Mouse (Mus musculus) midbrain, embryonic 10.5 days (tissue): Measurements from ENCODE around the gene Drg2. TPM values are rescaled to one million over a fixed set of nuclear protein-coding genes. Genes with fewer than 3 reads are reported as not detected.

Experiments used
- DNase-seq: peaks from one replicate; pipeline ENCODE4 v3.0.0-alpha.2; 2017; ENCODE audit warnings: low spot score
- H3K27ac ChIP-seq: fragments of 300-500 bp; sonication (generic); replicated peaks from 2 replicates; pipeline ENCODE4 v1.5.1; 2016; ENCODE audit warnings: mild to moderate bottlenecking
- H3K27me3 ChIP-seq: fragments of 300-500 bp; sonication (generic); 2 replicates; pipeline ENCODE4 v1.6.1; 2016; ENCODE audit warnings: low read depth, mild to moderate bottlenecking; ENCODE audit not compliant: poor library complexity, severe bottlenecking
- H3K36me3 ChIP-seq: fragments of 300-500 bp; sonication (generic); 2 replicates; pipeline ENCODE4 v1.6.1; 2016; ENCODE audit warnings: mild to moderate bottlenecking, moderate library complexity
- H3K4me1 ChIP-seq: fragments of 300-500 bp; sonication (generic); 2 replicates; pipeline ENCODE4 v1.6.1; 2016
- H3K4me3 ChIP-seq: fragments of 300-500 bp; sonication (generic); 2 replicates; pipeline ENCODE4 v1.5.1; 2016; ENCODE audit warnings: mild to moderate bottlenecking, moderate library complexity
- H3K9me3 ChIP-seq: fragments of 300-500 bp; sonication (generic); replicated peaks from 2 replicates; pipeline ENCODE4 v1.6.1; 2016; ENCODE audit warnings: mild to moderate bottlenecking
- WGBS: fragments of 180-500 bp; shearing (Covaris S2); methylation state at CpG from one replicate; pipeline ENCODE4 v1.1.7; 2016; 5-methylcytosine and 5-hydroxymethylcytosine counted together
- polyA plus RNA-seq: library from polyadenylated mRNA; unstranded; fragments of >200 nt; fragmentation: Nextera tagmentation; extraction: Ambion mirVana; gene quantifications from 2 replicates; pipeline ENCODE4 v1.2.1, GENCODE M21; 2016

Drg2 gene
- polyA plus RNA-seq: 129 and 131 TPM in 2 replicates

DNA sequence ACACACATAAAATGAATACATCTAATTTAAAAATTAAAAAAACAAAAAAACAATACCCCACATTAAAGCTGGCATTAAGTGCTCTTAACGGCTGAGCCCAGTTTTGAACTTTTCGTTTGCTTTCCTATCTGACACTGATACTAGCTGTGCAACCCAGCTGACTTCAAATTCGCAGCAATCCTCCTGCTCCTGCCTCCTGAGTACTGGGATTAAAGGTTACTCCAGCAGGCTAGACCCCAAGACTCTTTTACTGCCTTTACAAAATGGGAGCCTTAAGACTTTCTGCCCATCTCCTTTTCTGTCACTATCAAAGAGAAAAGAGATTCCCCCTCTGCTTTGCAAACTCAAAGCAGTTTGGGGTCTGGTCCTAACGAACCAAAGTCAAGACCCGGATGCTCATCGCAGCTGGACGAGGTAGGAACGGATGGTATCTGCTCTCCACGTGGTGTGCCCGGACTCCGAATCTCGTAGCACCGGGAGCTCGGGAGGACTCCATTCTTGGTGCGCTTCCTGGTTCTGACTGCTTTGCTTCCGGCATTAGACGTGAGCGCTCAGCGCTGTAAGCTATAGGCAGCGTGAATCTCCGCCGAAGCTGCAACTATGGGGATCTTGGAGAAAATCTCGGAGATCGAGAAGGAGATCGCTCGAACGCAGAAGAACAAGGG is at the start of gene Drg2:
Gene Drg2, plus strand, starts transcription at position 512 of the 665 bp plus-strand sequence.
- DNase-seq: peak; percentile 91
- Histone ChIP-seq H3K4me3 (peak within 1 kb of the TSS; percentile 77), H3K27ac (peak within 1 kb of the TSS; percentile 82), H3K9me3 (no peaks in the 10 kb centered on the region), H3K4me1 (peaks cover 12% of the 10 kb centered on the region), H3K36me3 (peaks cover 35% of the 10 kb centered on the region), H3K27me3 (no peaks in the 10 kb centered on the region; the same call in 1 of the 2 replicates)
- WGBS: 6% methylated on average over 27 of the region's 27 CpGs

DNA sequence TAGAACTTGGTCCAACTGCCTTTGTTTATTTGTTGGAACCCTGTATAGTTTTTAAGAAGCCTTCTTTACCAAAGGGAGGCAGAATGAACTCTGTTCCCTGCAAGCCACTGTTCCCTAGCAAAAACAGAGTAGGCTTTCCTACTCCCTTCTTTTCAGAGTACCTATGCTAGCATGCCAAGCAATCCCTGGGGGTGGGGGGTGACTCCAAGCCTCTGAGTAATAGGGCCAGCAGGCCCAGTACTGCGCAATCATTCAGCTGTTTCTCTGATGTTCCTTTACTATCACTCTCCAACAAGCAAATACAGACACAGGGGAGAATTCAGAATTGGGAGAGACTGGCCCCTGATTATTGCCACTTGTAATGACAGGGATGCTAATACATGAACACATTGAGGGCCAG is 47.8 kb upstream of the Drg2 start:
- no peaks in the 10 kb centered on the region for H3K27me3 ChIP-seq
- no peak overlapping the region for H3K27ac ChIP-seq
- WGBS: 97% methylated on average over 1 of the region's 1 CpGs
- H3K36me3 ChIP-seq: peaks cover 80% of the 10 kb centered on the region
- DNase-seq: no peak
- no peaks in the 10 kb centered on the region for H3K9me3 ChIP-seq
- no peak overlapping the region for H3K4me3 ChIP-seq
- no peaks in the 10 kb centered on the region for H3K4me1 ChIP-seq

GRCm38 (mm10) chr11:60412173-60412572 is 42.2 kb upstream of the Drg2 start:
- peaks cover 24% of the 10 kb centered on the region for H3K36me3 ChIP-seq
- H3K27ac ChIP-seq: no peak overlapping the region
- 20% methylated on average over 3 of the region's 3 CpGs for WGBS
- no peaks in the 10 kb centered on the region for H3K27me3 ChIP-seq
- peak; percentile 29 for DNase-seq
- peaks cover 21% of the 10 kb centered on the region for H3K4me1 ChIP-seq
- H3K9me3 ChIP-seq: no peaks in the 10 kb centered on the region
- H3K4me3 ChIP-seq: no peak overlapping the region

- Histone ChIP-seq H3K36me3 (peaks cover 17% of the 10 kb centered on the region), H3K9me3 (no peaks in the 10 kb centered on the region), H3K27ac (no peak overlapping the region), H3K4me3 (no peak overlapping the region), H3K27me3 (no peaks in the 10 kb centered on the region), H3K4me1 (peaks cover 27% of the 10 kb centered on the region)
- no peak for DNase-seq
- WGBS: 90% methylated on average over 2 of the region's 2 CpGs
These were observed 41.5 kb upstream of the Drg2 start for GRCm38 (mm10) chr11:60412921-60413320.

- peak overlapping the region; percentile 95 for H3K27ac ChIP-seq
These were observed 37.8 kb upstream of the Drg2 start for GRCm38 (mm10) chr11:60416590-60416962.

DNA sequence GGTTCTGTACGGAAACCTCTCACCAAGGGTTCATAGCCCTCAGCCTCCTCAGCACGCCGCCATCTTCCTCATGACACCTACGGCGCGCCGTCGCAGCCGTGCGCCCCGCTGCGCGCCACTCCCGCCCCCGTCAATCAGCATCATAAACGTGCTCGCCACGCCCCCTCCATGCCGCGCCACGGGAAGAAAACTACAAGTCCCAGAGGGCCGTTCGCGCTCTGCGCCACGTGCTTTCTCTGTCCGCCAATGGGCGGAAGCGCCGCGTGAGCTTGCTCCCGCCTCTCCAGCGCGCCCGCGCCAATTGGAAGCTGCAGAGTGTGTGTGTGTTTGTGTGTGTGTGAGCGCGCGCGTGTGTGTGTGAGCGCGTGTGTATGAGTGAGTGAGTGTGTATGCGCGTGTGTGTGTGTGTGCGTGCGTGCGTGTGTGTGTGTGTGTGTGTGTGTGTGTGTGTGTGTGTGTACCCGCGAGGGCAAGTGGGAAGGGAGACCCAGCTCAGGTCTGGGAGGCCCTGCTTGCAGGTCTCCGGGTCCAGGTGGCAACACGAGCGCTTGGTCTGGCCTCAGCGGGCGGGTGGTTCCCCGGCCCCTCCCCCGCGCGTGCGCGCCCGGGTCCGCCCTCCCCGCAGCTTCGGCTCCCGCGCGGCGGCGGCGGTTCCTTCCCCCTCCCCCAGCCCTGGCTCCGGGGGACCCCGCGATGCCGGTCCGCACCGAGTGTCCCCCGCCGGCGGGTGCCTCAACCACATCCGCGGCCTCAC is 37.3 kb upstream of the Drg2 start, which contains the start of gene Gid4:
Gene Gid4, plus strand, starts transcription at position 183 of the 754 bp plus-strand sequence.
- peak within 1 kb of the TSS; percentile 95 for H3K27ac ChIP-seq
- no peaks in the 10 kb centered on the region for H3K9me3 ChIP-seq
- under 1% methylated on average over 63 of the region's 81 CpGs for WGBS
- peaks cover 44% of the 10 kb centered on the region for H3K4me1 ChIP-seq
- H3K4me3 ChIP-seq: peak within 1 kb of the TSS; percentile 97
- H3K27me3 ChIP-seq: no peaks in the 10 kb centered on the region
- DNase-seq: peak; percentile 99
- H3K36me3 ChIP-seq: no peaks in the 10 kb centered on the region

More at GRCm38 (mm10) chr11:60416590-60416962, 37.8 kb upstream of the Drg2 start:
- Histone ChIP-seq H3K4me3 (peak overlapping the region; percentile 97), H3K36me3 (no peaks in the 10 kb centered on the region), H3K27me3 (no peaks in the 10 kb centered on the region), H3K9me3 (no peaks in the 10 kb centered on the region), H3K4me1 (peaks cover 44% of the 10 kb centered on the region)
- DNase-seq: no peak
- WGBS: under 1% methylated on average over 21 of the region's 21 CpGs

DNA sequence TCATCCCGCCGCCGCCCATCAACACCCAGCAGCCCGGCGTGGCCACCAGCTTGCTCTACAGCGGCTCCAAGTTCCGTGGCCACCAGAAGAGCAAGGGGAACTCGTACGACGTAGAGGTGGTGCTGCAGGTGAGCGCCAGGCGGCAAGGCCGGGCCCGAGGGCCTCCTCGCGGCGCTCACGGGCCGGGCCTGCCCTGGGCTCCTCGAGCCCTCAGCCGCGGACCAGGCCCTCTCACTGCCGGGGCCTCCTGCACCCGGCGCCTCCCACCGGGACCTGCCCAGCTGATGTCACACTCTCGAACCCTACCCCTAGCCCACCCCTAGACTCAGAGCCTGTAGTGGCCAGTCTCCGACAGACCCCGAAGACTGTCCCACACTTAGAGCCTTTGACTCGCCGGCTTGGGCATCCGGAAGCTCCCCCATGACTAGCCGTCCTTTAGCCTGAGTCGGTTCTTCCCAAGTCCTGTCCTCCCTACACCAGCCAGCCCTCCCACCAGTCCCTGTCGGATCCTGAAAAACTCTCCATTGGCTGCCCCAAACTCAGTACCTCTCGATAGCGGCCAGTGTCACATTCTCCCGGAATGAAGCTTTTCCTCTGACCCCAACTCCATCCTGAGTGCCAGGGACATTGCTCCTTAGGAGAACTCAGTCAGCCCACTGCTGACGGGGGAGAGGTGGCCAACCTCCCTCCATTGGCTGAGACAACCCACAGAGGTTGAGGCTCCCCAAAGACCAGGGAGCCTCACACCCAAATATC is 36.5 kb upstream of the Drg2 start, which contains the start of gene Atpaf2:
Gene Atpaf2, minus strand, starts transcription at position 741 of the 756 bp plus-strand sequence.
- peak; percentile 57 for DNase-seq
- H3K27me3 ChIP-seq: no peaks in the 10 kb centered on the region
- under 1% methylated on average over 39 of the region's 39 CpGs for WGBS

DNA sequence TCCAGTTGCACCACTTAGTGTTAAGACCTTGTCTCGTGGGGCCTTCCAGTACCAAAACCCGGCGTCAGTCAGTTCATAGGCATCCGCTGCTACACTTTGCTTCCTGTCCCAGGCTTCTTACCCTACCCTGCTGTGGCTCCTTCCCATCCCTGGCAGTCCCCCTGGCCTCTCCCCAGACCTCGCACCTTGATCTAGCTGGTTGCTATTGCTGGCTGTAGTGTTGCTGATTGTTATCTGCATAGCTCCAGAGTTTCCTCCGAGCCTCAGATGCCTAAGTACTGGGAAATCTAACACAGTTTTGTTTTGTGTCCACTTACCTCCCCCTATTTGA is 36.0 kb upstream of the Drg2 start:
- Histone ChIP-seq H3K27me3 (no peaks in the 10 kb centered on the region), H3K9me3 (no peaks in the 10 kb centered on the region), H3K36me3 (no peaks in the 10 kb centered on the region), H3K27ac (peak overlapping the region; percentile 95; the same call in 1 of the 2 replicates), H3K4me3 (peak overlapping the region; percentile 97), H3K4me1 (peaks cover 44% of the 10 kb centered on the region)
- no peak for DNase-seq
- 30% methylated on average over 6 of the region's 6 CpGs for WGBS

More for the DNA sequence above, 36.5 kb upstream of the Drg2 start, which contains the start of gene Atpaf2:
- no peaks in the 10 kb centered on the region for H3K36me3 ChIP-seq
- peaks cover 44% of the 10 kb centered on the region for H3K4me1 ChIP-seq
- H3K9me3 ChIP-seq: no peaks in the 10 kb centered on the region
- peak within 1 kb of the TSS; percentile 95 for H3K27ac ChIP-seq
- peak within 1 kb of the TSS; percentile 97 for H3K4me3 ChIP-seq

DNA sequence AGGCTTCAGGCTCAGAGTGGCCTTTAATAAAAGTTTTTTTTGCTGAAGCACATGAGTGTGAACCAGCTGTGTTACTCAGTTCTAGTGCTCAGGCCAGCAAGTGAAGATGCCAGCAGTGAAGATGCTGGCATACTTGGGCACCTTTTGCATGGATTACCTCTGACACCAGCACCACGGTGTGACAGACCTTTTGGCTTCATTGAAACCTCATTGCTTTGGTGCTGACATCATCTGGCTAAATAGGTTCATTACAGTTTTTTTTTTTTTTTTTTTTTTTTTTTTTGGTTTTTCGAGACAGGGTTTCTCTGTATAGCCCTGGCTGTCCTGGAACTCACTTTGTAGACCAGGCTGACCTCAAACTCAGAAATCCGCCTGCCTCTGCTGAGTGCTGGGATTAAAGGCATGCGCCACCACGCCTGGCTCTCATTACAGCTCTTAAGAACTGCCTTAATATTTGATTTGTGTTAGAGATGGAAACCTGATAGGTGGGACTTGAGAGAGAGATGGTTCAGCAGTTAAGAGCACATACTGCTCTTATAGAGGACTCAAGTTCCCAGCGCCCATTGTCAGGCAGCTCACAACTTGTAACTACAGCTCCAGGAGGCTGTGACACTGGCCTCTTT is 32.2 kb upstream of the Drg2 start:
- H3K4me3 ChIP-seq: no peak overlapping the region
- peaks cover 23% of the 10 kb centered on the region for H3K4me1 ChIP-seq
- no peaks in the 10 kb centered on the region for H3K27me3 ChIP-seq
- H3K9me3 ChIP-seq: no peaks in the 10 kb centered on the region
- no peak overlapping the region for H3K27ac ChIP-seq
- WGBS: 70% methylated on average over 6 of the region's 6 CpGs
- DNase-seq: no peak
- peaks cover 15% of the 10 kb centered on the region for H3K36me3 ChIP-seq

DNA sequence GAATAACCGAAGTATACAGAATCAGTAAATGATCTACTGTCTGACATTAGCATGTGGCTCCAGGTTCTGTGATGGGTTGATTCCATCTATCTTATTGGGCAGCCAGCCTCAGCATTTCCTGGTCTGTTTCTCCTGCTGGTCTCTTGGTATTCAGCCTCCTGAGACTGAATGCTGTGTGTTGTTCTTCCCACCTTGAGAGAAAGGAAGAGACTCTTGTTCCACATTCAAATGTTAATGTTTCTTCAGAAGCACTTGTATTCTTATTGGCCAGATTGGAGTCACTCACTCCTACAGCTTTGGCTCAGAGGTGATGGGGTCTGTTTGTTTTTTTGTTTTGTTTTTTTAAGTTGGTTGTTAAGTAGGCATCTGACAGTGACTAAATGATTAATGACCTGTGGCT is 31.4 kb upstream of the Drg2 start:
- 75% methylated on average over 1 of the region's 1 CpGs for WGBS
- Histone ChIP-seq H3K27ac (no peak overlapping the region), H3K9me3 (no peaks in the 10 kb centered on the region), H3K4me1 (peaks cover 16% of the 10 kb centered on the region), H3K36me3 (peaks cover 23% of the 10 kb centered on the region), H3K27me3 (no peaks in the 10 kb centered on the region), H3K4me3 (no peak overlapping the region)
- DNase-seq: no peak

- H3K4me1 ChIP-seq: no peaks in the 10 kb centered on the region
- no peaks in the 10 kb centered on the region for H3K27me3 ChIP-seq
- H3K36me3 ChIP-seq: peaks cover 48% of the 10 kb centered on the region
- no peaks in the 10 kb centered on the region for H3K9me3 ChIP-seq
- H3K4me3 ChIP-seq: no peak overlapping the region
- no peak for DNase-seq
- no peak overlapping the region for H3K27ac ChIP-seq
- WGBS: 83% methylated on average over 1 of the region's 1 CpGs
These were observed 28.0 kb upstream of the Drg2 start for GRCm38 (mm10) chr11:60426417-60426816.

- Histone ChIP-seq H3K9me3 (no peaks in the 10 kb centered on the region), H3K27me3 (no peaks in the 10 kb centered on the region), H3K4me3 (no peak overlapping the region), H3K4me1 (no peaks in the 10 kb centered on the region), H3K36me3 (peaks cover 56% of the 10 kb centered on the region), H3K27ac (no peak overlapping the region)
- WGBS: 94% methylated on average over 3 of the region's 3 CpGs
- no peak for DNase-seq
These were observed 26.8 kb upstream of the Drg2 start for GRCm38 (mm10) chr11:60427628-60428027.
